Mouse (Mus musculus): ENCODE measurements around the gene Gpr171. TPM values are rescaled to one million over a fixed set of nuclear protein-coding genes. Genes with fewer than 3 reads are reported as not detected.
"Not testable (repeated sequence)": the region's sequence is repeated elsewhere in the genome, so short reads cannot be mapped to it uniquely, and the experiment has no call there.

Gpr171 gene
- polyA plus RNA-seq, 1 experiment from 2014 or later = 1.4 TPM

DNA sequence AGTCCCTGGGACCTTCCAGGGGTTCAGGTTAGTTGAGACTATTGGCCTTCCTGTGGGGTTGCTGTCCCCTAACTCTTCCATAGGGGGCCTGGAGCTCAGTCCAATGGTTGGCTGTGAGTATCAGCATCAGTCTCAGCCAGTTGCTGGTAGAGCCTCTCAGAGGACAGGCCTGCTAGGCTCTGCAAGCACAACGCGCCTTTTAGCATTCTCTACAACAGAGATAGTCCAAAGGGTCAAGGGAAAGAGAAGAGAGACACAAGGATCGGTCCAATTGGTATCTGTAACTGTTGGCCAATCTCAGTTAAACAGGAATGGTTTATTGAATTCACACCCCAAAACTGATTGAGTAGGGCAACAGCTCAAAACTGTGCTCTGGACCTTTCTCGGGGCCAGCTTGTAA lies 5.8 kb upstream of the Gpr171 start:
- no peaks in the 10 kb centered on the region for H3K36me3 ChIP-seq (replicated peaks)
- ATAC-seq (replicated peaks) = no peak; the same call in 1 of the 2 replicates
- no peaks in the 10 kb centered on the region for H3K4me1 ChIP-seq
- H3K27ac ChIP-seq = no peak overlapping the region
- no peak overlapping the region for H3K4me2 ChIP-seq
- no peak overlapping the region for H3K9ac ChIP-seq
- no peak overlapping the region for H3K4me3 ChIP-seq
- H3K27me3 ChIP-seq (replicated peaks) = no peaks in the 10 kb centered on the region
- 96% methylated on average over 4 of the region's 4 CpGs for WGBS
- no peaks in the 10 kb centered on the region for H3K9me3 ChIP-seq

DNA sequence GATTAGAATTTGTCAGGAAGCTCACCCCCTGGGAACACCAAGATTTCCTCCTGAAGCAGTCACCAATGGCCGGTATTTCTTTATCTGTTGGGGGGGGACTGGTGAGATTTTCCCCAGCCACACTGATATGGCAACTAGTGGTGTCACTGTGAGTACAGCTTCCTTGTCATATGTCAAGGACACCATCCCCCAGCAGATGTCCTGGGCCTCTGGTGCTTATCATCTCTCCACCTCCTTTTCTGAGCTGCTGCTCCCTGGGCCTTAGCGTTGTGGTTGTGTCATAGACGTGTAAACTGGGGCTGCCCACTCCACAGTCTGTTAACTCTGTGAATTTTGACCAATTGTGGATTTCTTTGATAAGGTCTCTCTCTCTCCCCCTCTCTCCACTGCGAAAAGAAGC lies 2.8 kb upstream of the Gpr171 start:
- no peaks in the 10 kb centered on the region for H3K27me3 ChIP-seq (replicated peaks)
- H3K4me1 ChIP-seq = no peaks in the 10 kb centered on the region
- no peak overlapping the region for H3K4me2 ChIP-seq
- no peaks in the 10 kb centered on the region for H3K9me3 ChIP-seq
- no peak overlapping the region for H3K27ac ChIP-seq
- 81% methylated on average over 4 of the region's 4 CpGs for WGBS
- no peaks in the 10 kb centered on the region for H3K36me3 ChIP-seq (replicated peaks)
- H3K4me3 ChIP-seq = no peak overlapping the region
- no peak for ATAC-seq (replicated peaks)
- no peak overlapping the region for H3K9ac ChIP-seq

DNA sequence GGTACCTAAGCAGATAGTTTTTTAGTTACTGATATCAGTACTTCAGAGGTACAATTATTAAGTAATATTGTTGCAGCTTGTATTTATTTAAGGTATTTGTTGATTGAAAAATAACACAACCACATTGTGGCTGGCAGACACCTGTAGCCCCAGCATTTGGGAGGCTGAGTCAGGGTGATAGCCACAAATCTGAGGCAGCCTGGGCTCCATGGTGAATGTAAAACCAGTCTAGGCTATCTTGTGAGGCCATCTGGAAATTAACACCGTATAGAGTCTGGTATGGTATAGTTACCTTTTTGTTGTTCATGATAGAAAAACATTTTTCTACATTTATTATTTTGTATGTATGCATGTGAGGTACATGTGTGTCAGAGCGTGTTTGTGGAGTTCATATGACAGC lies 525 bp upstream of the Gpr171 start:
- Histone ChIP-seq H3K4me2 (no peak overlapping the region), H3K27me3 (replicated peaks) (no peaks in the 10 kb centered on the region), H3K9me3 (no peaks in the 10 kb centered on the region), H3K4me1 (no peaks in the 10 kb centered on the region), H3K4me3 (no peak overlapping the region), H3K9ac (no peak overlapping the region), H3K27ac (no peak overlapping the region), H3K36me3 (replicated peaks) (no peaks in the 10 kb centered on the region)
- WGBS = 95% methylated on average over 2 of the region's 2 CpGs
- ATAC-seq (replicated peaks) = no peak

DNA sequence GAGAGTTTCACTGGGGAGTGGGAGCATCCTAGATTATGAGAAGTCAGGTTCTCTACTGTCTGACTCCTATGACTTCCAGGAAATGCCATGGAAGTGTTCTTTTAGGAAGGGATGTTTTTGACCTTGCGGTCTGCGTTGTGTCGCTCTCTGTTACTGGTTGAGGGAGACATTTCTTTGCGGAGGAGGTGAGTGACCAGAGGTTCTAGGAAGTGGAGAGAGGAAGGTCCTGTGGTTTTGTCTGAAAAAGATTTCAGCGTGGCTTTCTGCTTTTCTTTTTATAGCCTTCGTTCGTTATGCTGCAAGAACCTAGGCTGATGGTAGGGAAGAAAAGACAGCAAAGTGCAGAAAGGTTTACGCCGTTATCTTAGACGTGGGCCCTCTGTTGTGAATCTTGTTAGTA lies 3.1 kb downstream of the Gpr171 start:
- Histone ChIP-seq H3K36me3 (replicated peaks) (no peaks in the 10 kb centered on the region), H3K4me2 (no peak overlapping the region), H3K27me3 (replicated peaks) (no peaks in the 10 kb centered on the region), H3K4me1 (no peaks in the 10 kb centered on the region), H3K9ac (no peak overlapping the region), H3K4me3 (no peak overlapping the region), H3K9me3 (no peaks in the 10 kb centered on the region), H3K27ac (no peak overlapping the region)
- ATAC-seq (replicated peaks) = no peak
- WGBS = 92% methylated on average over 10 of the region's 10 CpGs

DNA sequence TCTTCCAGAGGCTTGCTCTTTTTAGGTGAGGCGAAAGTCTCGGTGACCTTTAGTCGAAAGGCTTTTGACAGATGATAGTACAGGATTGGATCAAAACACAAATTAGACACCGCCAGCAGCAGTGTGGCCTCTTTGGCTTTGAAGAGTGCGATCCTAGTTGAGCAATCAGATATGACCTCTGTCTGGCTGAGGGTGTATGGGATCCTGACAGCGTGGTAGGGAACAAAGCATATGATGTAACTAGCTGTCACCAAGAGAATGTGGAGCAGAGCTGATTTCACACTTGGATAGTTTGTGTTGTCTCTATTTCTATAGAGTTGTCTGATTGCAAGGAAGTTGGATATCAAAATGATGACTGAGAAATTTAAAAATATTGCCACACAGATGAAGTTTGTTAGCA lies 4.2 kb downstream of the Gpr171 start:
- no peak overlapping the region for H3K4me3 ChIP-seq
- WGBS = 68% methylated on average over 6 of the region's 6 CpGs
- H3K9ac ChIP-seq = no peak overlapping the region
- no peaks in the 10 kb centered on the region for H3K27me3 ChIP-seq (replicated peaks)
- H3K36me3 ChIP-seq (replicated peaks) = no peaks in the 10 kb centered on the region
- H3K4me2 ChIP-seq = no peak overlapping the region
- H3K27ac ChIP-seq = no peak overlapping the region
- no peaks in the 10 kb centered on the region for H3K4me1 ChIP-seq
- ATAC-seq (replicated peaks) = no peak
- H3K9me3 ChIP-seq = no peaks in the 10 kb centered on the region

DNA sequence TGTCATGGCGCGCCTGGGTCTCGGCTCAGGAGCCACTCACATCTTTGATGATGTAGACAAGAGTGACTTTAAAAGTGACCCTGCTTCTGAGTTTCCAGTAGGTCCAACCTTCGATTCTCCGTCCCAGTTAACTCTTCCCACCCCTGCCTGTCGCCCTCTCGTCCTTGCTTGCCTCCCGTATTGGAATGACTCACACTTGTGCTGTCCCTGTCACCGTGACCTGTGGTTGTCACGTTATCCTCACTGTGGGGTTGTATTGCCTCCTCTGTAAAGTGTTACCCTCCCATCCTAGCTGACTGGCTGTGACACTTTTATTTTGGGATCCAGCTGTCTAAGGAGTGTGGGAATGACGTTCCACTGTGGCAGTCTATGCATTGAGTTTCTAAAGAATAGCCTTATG lies 8.9 kb downstream of the Gpr171 start:
- Histone ChIP-seq H3K27ac (no peak overlapping the region), H3K9me3 (no peaks in the 10 kb centered on the region), H3K4me1 (no peaks in the 10 kb centered on the region), H3K36me3 (replicated peaks) (no peaks in the 10 kb centered on the region), H3K4me3 (no peak overlapping the region), H3K4me2 (no peak overlapping the region), H3K9ac (no peak overlapping the region), H3K27me3 (replicated peaks) (no peaks in the 10 kb centered on the region)
- ATAC-seq (replicated peaks) = no peak
- 86% methylated on average over 11 of the region's 11 CpGs for WGBS

DNA sequence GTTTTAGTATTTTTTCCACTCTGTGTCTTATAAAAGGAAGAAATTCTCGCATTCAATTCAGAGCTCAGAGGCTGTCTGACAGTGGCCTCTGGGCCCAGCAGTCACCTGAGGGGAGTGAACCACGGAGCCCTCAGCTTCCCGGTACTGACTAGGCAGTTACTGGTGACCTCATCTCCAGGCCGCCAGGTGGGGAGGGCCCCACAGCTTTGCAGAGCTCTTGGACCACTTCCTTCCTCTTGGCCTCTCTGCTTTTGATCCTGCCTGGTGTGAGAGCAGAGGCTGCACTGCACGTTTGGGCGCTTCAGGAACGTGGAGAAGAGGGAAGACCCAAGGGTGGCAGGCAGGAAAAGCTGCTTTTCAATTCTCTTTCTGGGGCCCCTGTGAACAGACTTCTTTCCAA lies 20.7 kb downstream of the Gpr171 start:
- H3K4me1 ChIP-seq = no peaks in the 10 kb centered on the region
- 30% methylated on average over 7 of the region's 7 CpGs for WGBS

DNA sequence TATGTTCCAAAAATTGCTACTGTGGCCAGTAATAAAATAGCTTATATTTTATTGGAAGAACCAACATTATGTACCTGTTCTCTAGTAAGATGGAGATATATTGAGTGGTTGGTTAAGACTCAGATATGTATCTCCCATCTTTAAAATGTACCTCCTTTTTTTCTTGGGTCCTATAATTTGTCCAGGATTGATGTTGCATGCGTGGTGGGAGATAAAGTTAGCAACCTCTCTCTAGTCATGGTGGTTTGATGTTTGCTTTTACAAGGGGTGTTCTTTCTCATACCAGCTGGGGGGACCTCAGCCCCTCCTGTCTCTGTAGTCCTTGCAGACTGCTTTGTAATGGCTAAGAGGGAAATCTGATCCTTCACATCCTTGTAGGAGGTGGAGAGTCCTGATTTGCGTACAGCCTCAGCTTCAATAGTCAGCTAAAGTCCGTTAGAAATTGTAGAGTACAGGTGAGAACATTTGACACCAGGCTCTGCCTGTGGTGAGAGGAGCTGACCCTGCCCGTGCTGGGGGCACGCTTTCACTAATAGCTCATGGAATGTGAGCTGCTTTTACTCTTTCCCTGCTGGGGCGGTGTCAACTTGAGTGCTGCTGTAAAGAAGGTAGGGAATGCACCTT lies 21.2 kb downstream of the Gpr171 start:
- no peak; the same call in 1 of the 2 replicates for ATAC-seq (replicated peaks)

More for the DNA sequence above, 20.7 kb downstream of the Gpr171 start:
- H3K27me3 ChIP-seq (replicated peaks) = no peaks in the 10 kb centered on the region
- no peak overlapping the region for H3K4me2 ChIP-seq
- ATAC-seq (replicated peaks) = no peak
- H3K36me3 ChIP-seq (replicated peaks) = no peaks in the 10 kb centered on the region
- H3K9me3 ChIP-seq = no peaks in the 10 kb centered on the region
- H3K27ac ChIP-seq = no peak overlapping the region
- no peak overlapping the region for H3K9ac ChIP-seq
- no peak overlapping the region for H3K4me3 ChIP-seq

DNA sequence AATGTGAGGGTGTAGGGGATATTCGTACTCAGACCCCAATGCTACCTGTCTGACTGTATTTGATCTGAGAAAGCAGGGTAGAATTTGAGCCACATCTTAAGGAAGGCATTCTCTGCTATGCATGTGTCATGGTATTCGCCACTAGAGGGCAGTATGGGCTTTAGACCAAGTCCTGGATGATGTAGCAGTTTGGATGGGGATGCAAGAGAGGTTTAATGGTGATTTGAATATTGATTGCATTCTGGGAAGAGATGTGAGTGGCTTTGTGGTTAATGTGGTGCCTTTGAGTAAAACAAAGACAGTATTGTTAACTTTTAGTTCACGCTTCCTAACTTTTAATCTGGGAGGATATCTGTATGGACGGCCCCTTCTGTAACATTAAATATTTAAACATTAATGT lies 22.3 kb downstream of the Gpr171 start:
- Histone ChIP-seq H3K27me3 (replicated peaks) (no peaks in the 10 kb centered on the region), H3K4me1 (no peaks in the 10 kb centered on the region), H3K27ac (no peak overlapping the region), H3K4me2 (no peak overlapping the region), H3K4me3 (no peak overlapping the region), H3K36me3 (replicated peaks) (no peaks in the 10 kb centered on the region), H3K9ac (no peak overlapping the region), H3K9me3 (no peaks in the 10 kb centered on the region)
- WGBS = 43% methylated on average over 4 of the region's 4 CpGs
- ATAC-seq (replicated peaks) = no peak

More for the DNA sequence above, 21.2 kb downstream of the Gpr171 start:
- H3K9me3 ChIP-seq = no peaks in the 10 kb centered on the region
- WGBS = 24% methylated on average over 6 of the region's 6 CpGs
- no peak overlapping the region for H3K27ac ChIP-seq
- H3K4me3 ChIP-seq = no peak overlapping the region
- no peaks in the 10 kb centered on the region for H3K36me3 ChIP-seq (replicated peaks)
- no peaks in the 10 kb centered on the region for H3K27me3 ChIP-seq (replicated peaks)
- no peaks in the 10 kb centered on the region for H3K4me1 ChIP-seq
- no peak overlapping the region for H3K4me2 ChIP-seq
- no peak overlapping the region for H3K9ac ChIP-seq

DNA sequence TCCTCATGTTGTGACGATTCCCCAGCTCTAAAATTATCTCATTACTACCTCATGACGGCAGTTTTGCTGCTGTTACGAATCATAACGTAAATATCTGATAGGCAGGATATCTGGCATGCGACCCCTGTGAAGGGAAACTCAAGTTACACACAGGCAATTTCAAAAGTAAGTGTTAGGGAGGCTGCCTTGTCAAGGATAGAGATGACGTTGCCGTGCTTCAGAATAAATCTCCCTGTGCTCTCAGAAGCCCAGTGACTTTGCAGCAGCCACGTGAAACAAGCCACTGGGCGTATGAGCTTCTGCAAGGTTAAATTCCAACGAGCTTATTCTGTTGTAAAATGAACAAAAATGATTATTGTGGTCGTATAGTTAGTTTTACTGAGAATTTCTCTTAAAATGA lies 23.0 kb downstream of the Gpr171 start:
- Histone ChIP-seq H3K27me3 (replicated peaks) (no peaks in the 10 kb centered on the region), H3K4me1 (no peaks in the 10 kb centered on the region), H3K36me3 (replicated peaks) (no peaks in the 10 kb centered on the region), H3K9me3 (no peaks in the 10 kb centered on the region), H3K27ac (no peak overlapping the region), H3K4me3 (no peak overlapping the region), H3K4me2 (no peak overlapping the region), H3K9ac (no peak overlapping the region)
- WGBS = 88% methylated on average over 11 of the region's 11 CpGs
- no peak for ATAC-seq (replicated peaks)

DNA sequence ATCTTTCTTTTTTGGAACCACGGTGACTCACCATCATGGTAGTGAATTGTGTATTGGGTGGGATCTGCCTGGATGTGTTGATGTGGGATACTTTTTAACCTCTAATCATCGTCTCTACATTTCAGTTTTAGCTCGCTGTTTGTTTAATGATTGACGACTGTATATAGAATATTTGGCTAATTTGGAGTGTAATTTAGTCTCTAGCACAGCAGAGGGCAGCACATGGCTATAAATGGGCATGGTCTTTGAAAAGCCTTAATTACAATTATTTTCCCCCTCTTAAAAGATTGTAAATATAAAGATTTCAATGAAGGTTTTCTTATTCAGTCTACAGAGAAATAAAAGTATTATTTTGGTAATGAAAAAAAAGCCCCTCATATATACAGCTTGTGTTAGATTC lies 24.3 kb downstream of the Gpr171 start:
- 58% methylated on average over 4 of the region's 4 CpGs for WGBS
- Histone ChIP-seq H3K36me3 (replicated peaks) (no peaks in the 10 kb centered on the region), H3K9me3 (no peaks in the 10 kb centered on the region), H3K27me3 (replicated peaks) (no peaks in the 10 kb centered on the region), H3K27ac (no peak overlapping the region), H3K4me1 (no peaks in the 10 kb centered on the region), H3K4me2 (no peak overlapping the region), H3K9ac (no peak overlapping the region), H3K4me3 (no peak overlapping the region)
- no peak for ATAC-seq (replicated peaks)

DNA sequence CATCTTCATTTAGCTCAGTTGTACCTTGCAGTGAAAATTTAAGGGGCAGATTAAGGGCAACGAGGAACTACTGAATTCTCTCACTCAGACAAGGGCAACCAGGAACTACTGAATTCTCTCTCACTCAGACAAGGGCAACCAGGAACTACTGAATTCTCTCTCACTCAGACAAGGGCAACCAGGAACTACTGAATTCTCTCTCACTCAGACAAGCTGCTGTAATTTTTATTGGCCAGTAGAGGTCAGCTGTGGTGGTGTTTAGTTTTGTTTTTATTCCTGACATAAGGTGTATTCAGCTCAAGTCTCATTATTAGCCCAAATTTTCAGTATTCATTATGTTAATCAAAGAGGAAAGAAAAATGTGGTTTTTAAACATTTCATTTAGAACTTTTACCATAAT lies 32.5 kb downstream of the Gpr171 start:
- H3K4me3 ChIP-seq; H3K36me3 ChIP-seq (replicated peaks); H3K9me3 ChIP-seq; H3K9ac ChIP-seq; H3K4me2 ChIP-seq; H3K27ac ChIP-seq; H3K27me3 ChIP-seq (replicated peaks); ATAC-seq (replicated peaks); H3K4me1 ChIP-seq: not testable (repeated sequence)
- WGBS = 88% methylated on average over 1 of the region's 1 CpGs

DNA sequence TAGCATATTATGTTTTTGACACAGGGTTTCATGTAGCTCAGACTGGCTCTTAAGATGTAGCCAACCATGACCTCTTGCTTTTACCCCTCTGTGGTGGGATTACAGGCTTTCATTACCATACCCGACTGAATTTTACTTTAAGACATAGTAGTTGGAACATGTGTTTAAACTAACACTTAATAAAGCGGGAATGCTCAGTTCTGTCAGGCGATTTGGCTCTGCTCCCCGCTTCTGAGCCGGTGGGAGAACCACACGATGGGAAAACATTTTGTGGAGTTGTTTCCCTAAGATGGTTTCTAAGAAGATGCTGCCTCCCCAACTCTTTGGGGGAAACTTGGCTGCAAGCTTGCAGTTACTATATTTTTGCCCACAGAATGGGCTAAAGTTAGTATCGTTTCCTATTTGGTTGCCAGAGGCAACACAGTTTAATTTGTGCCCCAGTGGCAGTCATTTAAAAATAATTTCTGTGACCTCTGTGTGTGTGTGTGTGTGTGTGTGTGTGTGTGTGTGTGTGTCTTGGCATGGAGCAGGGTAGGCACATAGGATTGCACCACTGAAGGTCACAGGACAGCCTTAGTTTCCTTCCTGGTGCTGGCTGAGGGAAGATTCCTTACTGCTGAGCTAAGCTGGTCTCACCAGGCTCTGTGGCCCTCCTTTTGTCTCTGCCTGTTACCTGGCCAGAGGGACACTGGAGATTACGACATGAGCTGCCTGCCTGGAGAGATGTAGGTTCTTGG lies 34.9 kb downstream of the Gpr171 start:
- ATAC-seq (replicated peaks) = no peak
- no peak overlapping the region for H3K9ac ChIP-seq
- no peaks in the 10 kb centered on the region for H3K27me3 ChIP-seq (replicated peaks)
- H3K27ac ChIP-seq = no peak overlapping the region
- 80% methylated on average over 8 of the region's 8 CpGs for WGBS
- H3K36me3 ChIP-seq (replicated peaks) = no peaks in the 10 kb centered on the region
- no peak overlapping the region for H3K4me2 ChIP-seq
- no peaks in the 10 kb centered on the region for H3K9me3 ChIP-seq
- no peaks in the 10 kb centered on the region for H3K4me1 ChIP-seq
- no peak overlapping the region for H3K4me3 ChIP-seq

Data from midbrain, embryonic 15.5 days (tissue).